Mouse (Mus musculus): ENCODE data around the gene Spef1. TPM values are rescaled to one million over a fixed set of nuclear protein-coding genes. Genes with fewer than 3 reads are reported as not detected.

The Spef1 gene
- polyA plus RNA-seq, 1 experiment from 2014 or later, result 9.9 TPM

- WGBS, result 78% methylated on average over 4 of the region's 4 CpGs
- H3K36me3 ChIP-seq, result no peaks in the 10 kb centered on the region
- no peaks in the 10 kb centered on the region for H3K4me1 ChIP-seq (replicated peaks)
- no peaks in the 10 kb centered on the region for H3K9me3 ChIP-seq
- ATAC-seq (ENCODE audit: low FRiP score), result no peak
- H3K4me3 ChIP-seq, result no peak overlapping the region
- no peak overlapping the region for H3K27ac ChIP-seq
- H3K27me3 ChIP-seq, result no peaks in the 10 kb centered on the region
- H3K9ac ChIP-seq, result no peak overlapping the region
- H3K4me2 ChIP-seq, result no peak overlapping the region
Observed at GRCm38 (mm10) chr2:131220030-131220429, 32.9 kb upstream of the Spef1 start.

GRCm38 (mm10) chr2:131215941-131216858 is 29.1 kb upstream of the Spef1 start:
- no peak overlapping the region for H3K4me2 ChIP-seq
- no peak for ATAC-seq (ENCODE audit: low FRiP score)
- peaks cover 25% of the 10 kb centered on the region for H3K36me3 ChIP-seq
- no peaks in the 10 kb centered on the region for H3K27me3 ChIP-seq
- H3K4me3 ChIP-seq, result no peak overlapping the region
- no peak overlapping the region for H3K9ac ChIP-seq
- no peaks in the 10 kb centered on the region for H3K9me3 ChIP-seq
- 87% methylated on average over 7 of the region's 7 CpGs for WGBS
- no peak overlapping the region for H3K27ac ChIP-seq
- peaks cover 11% of the 10 kb centered on the region for H3K4me1 ChIP-seq (replicated peaks)

GRCm38 (mm10) chr2:131213773-131214172 is 26.7 kb upstream of the Spef1 start:
- Histone ChIP-seq H3K4me1 (replicated peaks) (peaks cover 24% of the 10 kb centered on the region), H3K9ac (no peak overlapping the region), H3K27ac (no peak overlapping the region), H3K36me3 (peaks cover 25% of the 10 kb centered on the region), H3K27me3 (no peaks in the 10 kb centered on the region), H3K4me3 (no peak overlapping the region), H3K4me2 (no peak overlapping the region), H3K9me3 (no peaks in the 10 kb centered on the region)
- ATAC-seq (ENCODE audit: low FRiP score), result no peak
- WGBS, result 88% methylated on average over 7 of the region's 7 CpGs

- 72% methylated on average over 9 of the region's 9 CpGs for WGBS
Observed at GRCm38 (mm10) chr2:131211026-131211615, 24.0 kb upstream of the Spef1 start.

GRCm38 (mm10) chr2:131209969-131210792 is 23.1 kb upstream of the Spef1 start:
- H3K36me3 ChIP-seq, result peaks cover 25% of the 10 kb centered on the region
- WGBS, result 2% methylated on average over 50 of the region's 50 CpGs
- H3K27ac ChIP-seq, result peak overlapping the region; percentile 93
- H3K4me1 ChIP-seq (replicated peaks), result peaks cover 24% of the 10 kb centered on the region
- H3K4me3 ChIP-seq, result peak overlapping the region; percentile 55
- H3K4me2 ChIP-seq, result peak overlapping the region; percentile 60
- H3K9ac ChIP-seq, result peak overlapping the region; percentile 71
- no peaks in the 10 kb centered on the region for H3K27me3 ChIP-seq
- ATAC-seq (ENCODE audit: low FRiP score), result peak; percentile 97
- no peaks in the 10 kb centered on the region for H3K9me3 ChIP-seq

More at GRCm38 (mm10) chr2:131211026-131211615, 24.0 kb upstream of the Spef1 start:
- Histone ChIP-seq H3K4me1 (replicated peaks) (peaks cover 24% of the 10 kb centered on the region), H3K4me3 (peak overlapping the region; percentile 55), H3K9me3 (no peaks in the 10 kb centered on the region), H3K27me3 (no peaks in the 10 kb centered on the region), H3K36me3 (peaks cover 25% of the 10 kb centered on the region), H3K4me2 (peak overlapping the region; percentile 60), H3K27ac (peak overlapping the region; percentile 93), H3K9ac (peak overlapping the region; percentile 71)
- ATAC-seq (ENCODE audit: low FRiP score), result no peak; the same call in 1 of the 2 replicates

GRCm38 (mm10) chr2:131209125-131209795 is 22.2 kb upstream of the Spef1 start:
- Histone ChIP-seq H3K9ac (peak overlapping the region; percentile 71), H3K4me3 (peak overlapping the region; percentile 55), H3K36me3 (peaks cover 19% of the 10 kb centered on the region), H3K4me2 (peak overlapping the region; percentile 60), H3K4me1 (replicated peaks) (peaks cover 28% of the 10 kb centered on the region), H3K27me3 (no peaks in the 10 kb centered on the region), H3K27ac (peak overlapping the region; percentile 93), H3K9me3 (no peaks in the 10 kb centered on the region)
- WGBS, result 79% methylated on average over 4 of the region's 4 CpGs
- ATAC-seq (ENCODE audit: low FRiP score), result peak; percentile 1; the same call in 1 of the 2 replicates

- Histone ChIP-seq H3K4me3 (no peak overlapping the region), H3K36me3 (peaks cover 11% of the 10 kb centered on the region), H3K27me3 (no peaks in the 10 kb centered on the region), H3K4me2 (no peak overlapping the region), H3K9ac (no peak overlapping the region), H3K27ac (no peak overlapping the region), H3K9me3 (no peaks in the 10 kb centered on the region), H3K4me1 (replicated peaks) (peaks cover 25% of the 10 kb centered on the region)
- WGBS, result 93% methylated on average over 2 of the region's 2 CpGs
- no peak for ATAC-seq (ENCODE audit: low FRiP score)
Observed at GRCm38 (mm10) chr2:131208356-131208755, 21.3 kb upstream of the Spef1 start.

- Histone ChIP-seq H3K27me3 (no peaks in the 10 kb centered on the region), H3K9ac (no peak within 1 kb of the TSS), H3K4me2 (no peak within 1 kb of the TSS), H3K9me3 (no peaks in the 10 kb centered on the region), H3K27ac (no peak within 1 kb of the TSS), H3K4me1 (replicated peaks) (peaks cover 21% of the 10 kb centered on the region), H3K36me3 (no peaks in the 10 kb centered on the region), H3K4me3 (no peak within 1 kb of the TSS)
- WGBS, result 85% methylated on average over 4 of the region's 4 CpGs
- ATAC-seq (ENCODE audit: low FRiP score), result no peak
Observed at GRCm38 (mm10) chr2:131206778-131207177, 19.7 kb upstream of the Spef1 start, which contains the start of gene Ap5s1. Gene Ap5s1, plus strand, starts transcription at chr2:131207078.

- 88% methylated on average over 8 of the region's 8 CpGs for WGBS
- no peak overlapping the region for H3K4me2 ChIP-seq
- no peak overlapping the region for H3K4me3 ChIP-seq
- no peak for ATAC-seq (ENCODE audit: low FRiP score)
- H3K9me3 ChIP-seq, result 0 out of 2 replicates have a peak, but pooled peaks cover 3% of the 10 kb centered on the region
- H3K36me3 ChIP-seq, result peaks cover 2% of the 10 kb centered on the region; the same call in 1 of the 2 replicates
- H3K9ac ChIP-seq, result no peak overlapping the region
- peaks cover 11% of the 10 kb centered on the region for H3K4me1 ChIP-seq (replicated peaks)
- H3K27me3 ChIP-seq, result no peaks in the 10 kb centered on the region
- no peak overlapping the region for H3K27ac ChIP-seq
Observed at GRCm38 (mm10) chr2:131205521-131206182, 18.6 kb upstream of the Spef1 start.

GRCm38 (mm10) chr2:131204410-131204981 is 17.4 kb upstream of the Spef1 start:
- Histone ChIP-seq H3K9me3 (0 out of 2 replicates have a peak, but pooled peaks cover 3% of the 10 kb centered on the region), H3K4me2 (no peak overlapping the region), H3K27ac (no peak overlapping the region), H3K36me3 (peaks cover 9% of the 10 kb centered on the region; the same call in 1 of the 2 replicates), H3K27me3 (no peaks in the 10 kb centered on the region), H3K4me1 (replicated peaks) (peaks cover 8% of the 10 kb centered on the region), H3K9ac (no peak overlapping the region), H3K4me3 (no peak overlapping the region)
- WGBS, result 56% methylated on average over 7 of the region's 7 CpGs
- ATAC-seq (ENCODE audit: low FRiP score), result peak; percentile 37

Measured in hindbrain, embryonic 13.5 days (tissue).